Mouse (Mus musculus) midbrain, embryonic 15.5 days (tissue): ENCODE data around the gene Treml4. TPM values are rescaled to one million over a fixed set of nuclear protein-coding genes. Genes with fewer than 3 reads are reported as not detected.

ENCODE experiments used
- ATAC-seq: fragments of 200-750 bp; cut with Nextera tagmentation; replicated peaks from 2 replicates; pipeline ENCODE4 v1.8.0; 2017; ENCODE audit warnings: moderate TSS enrichment
- H3K27ac ChIP-seq: fragments of 300-500 bp; sonication (generic); 2 replicates; pipeline ENCODE4 v1.5.1; 2015; ENCODE audit warnings: mild to moderate bottlenecking, inconsistent platforms
- H3K27me3 ChIP-seq: fragments of 300-500 bp; sonication (generic); replicated peaks from 2 replicates; pipeline ENCODE4 v1.6.1; 2015; ENCODE audit warnings: inconsistent platforms
- H3K36me3 ChIP-seq: fragments of 300-500 bp; sonication (generic); replicated peaks from 2 replicates; pipeline ENCODE4 v1.6.1; 2015; ENCODE audit warnings: inconsistent platforms
- H3K4me1 ChIP-seq: fragments of 300-500 bp; sonication (generic); 2 replicates; pipeline ENCODE4 v1.6.1; 2015; ENCODE audit warnings: inconsistent platforms
- H3K4me2 ChIP-seq: fragments of 300-500 bp; sonication (generic); 2 replicates; pipeline ENCODE4 v1.6.1; 2015; ENCODE audit warnings: inconsistent platforms, mild to moderate bottlenecking, moderate library complexity
- H3K4me3 ChIP-seq: fragments of 300-500 bp; sonication (generic); 2 replicates; pipeline ENCODE4 v1.5.1; 2015; ENCODE audit warnings: mild to moderate bottlenecking, inconsistent platforms
- H3K9ac ChIP-seq: fragments of 300-500 bp; sonication (generic); 2 replicates; pipeline ENCODE4 v1.6.1; 2015; ENCODE audit warnings: mild to moderate bottlenecking, inconsistent platforms
- H3K9me3 ChIP-seq: fragments of 300-500 bp; sonication (generic); 2 replicates; pipeline ENCODE4 v1.6.1; 2016; ENCODE audit warnings: inconsistent platforms
- WGBS: fragments of 180-500 bp; shearing (Covaris S2); methylation state at CpG from one replicate; pipeline ENCODE4 v1.1.7; 2015; ENCODE audit warnings: mixed read lengths; 5-methylcytosine and 5-hydroxymethylcytosine counted together
- polyA plus RNA-seq: library from polyadenylated mRNA; unstranded; fragments of >200 nt; fragmentation: Nextera tagmentation; extraction: Ambion mirVana; gene quantifications from 2 replicates; pipeline ENCODE4 v1.2.1, GENCODE M21; 2015

The Treml4 gene
- polyA plus RNA-seq, result not detected in 2 replicates

DNA sequence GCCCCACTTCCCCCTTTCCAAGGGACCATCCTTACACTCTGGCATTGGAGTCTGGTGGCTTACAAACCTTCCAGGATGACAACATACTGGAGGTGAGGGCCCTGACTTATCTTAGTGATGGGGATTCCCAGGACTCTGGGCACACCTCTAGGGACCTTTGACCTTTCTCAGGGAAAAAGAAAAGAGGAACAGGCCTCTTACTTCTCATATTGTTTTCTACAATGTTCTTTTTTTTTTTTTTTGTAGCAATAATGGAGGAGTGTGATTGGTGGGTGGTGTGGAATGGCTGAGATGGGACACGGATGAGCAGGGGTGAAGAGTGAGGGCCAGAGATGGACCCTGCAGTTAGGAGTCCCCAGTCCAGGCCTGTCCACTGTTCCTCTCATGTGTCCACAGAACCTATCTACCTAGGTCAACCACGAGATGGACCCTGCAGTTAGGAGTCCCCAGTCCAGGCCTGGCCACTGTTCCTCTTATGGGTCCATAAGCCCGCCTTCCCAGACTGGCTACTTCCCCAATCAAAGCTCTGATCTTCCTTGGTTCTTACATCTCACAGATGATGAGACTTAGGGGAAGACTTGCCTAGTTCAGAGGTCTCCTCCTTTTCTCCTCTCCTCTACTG is at the start of gene Treml4:
Gene Treml4 (plus strand): TSS at position 555 of the 622 bp plus-strand sequence.
- Histone ChIP-seq H3K9me3 (no peaks in the 10 kb centered on the region), H3K4me3 (no peak within 1 kb of the TSS), H3K4me2 (no peak within 1 kb of the TSS), H3K27me3 (no peaks in the 10 kb centered on the region), H3K36me3 (no peaks in the 10 kb centered on the region), H3K4me1 (no peaks in the 10 kb centered on the region), H3K9ac (no peak within 1 kb of the TSS), H3K27ac (no peak within 1 kb of the TSS)
- 87% methylated on average over 3 of the region's 3 CpGs for WGBS
- ATAC-seq, result no peak

DNA sequence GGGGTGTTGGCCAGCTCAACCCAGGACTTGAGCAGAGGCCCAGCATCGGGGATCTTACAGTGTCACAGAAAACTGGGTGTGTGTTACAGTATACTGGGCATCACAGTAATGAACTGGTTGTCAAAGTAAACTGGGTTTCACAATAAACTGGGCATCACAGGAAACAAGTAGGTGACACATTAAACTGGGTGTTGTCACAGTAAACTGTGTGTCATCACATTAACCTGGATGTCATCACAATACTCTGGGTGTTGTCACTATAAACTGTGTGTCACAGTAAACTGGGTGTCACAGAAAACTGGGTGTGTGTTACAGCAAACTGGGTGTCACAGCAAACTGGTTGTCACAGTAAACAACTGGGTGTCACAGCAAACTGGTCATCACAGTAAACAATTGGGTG is 48.7 kb upstream of the Treml4 start:
- H3K4me1 ChIP-seq, result no peaks in the 10 kb centered on the region
- ATAC-seq, result no peak
- 95% methylated on average over 1 of the region's 1 CpGs for WGBS
- no peaks in the 10 kb centered on the region for H3K9me3 ChIP-seq
- no peak overlapping the region for H3K4me3 ChIP-seq
- no peak overlapping the region for H3K9ac ChIP-seq
- H3K4me2 ChIP-seq, result no peak overlapping the region
- no peak overlapping the region for H3K27ac ChIP-seq
- no peaks in the 10 kb centered on the region for H3K36me3 ChIP-seq
- H3K27me3 ChIP-seq, result no peaks in the 10 kb centered on the region

DNA sequence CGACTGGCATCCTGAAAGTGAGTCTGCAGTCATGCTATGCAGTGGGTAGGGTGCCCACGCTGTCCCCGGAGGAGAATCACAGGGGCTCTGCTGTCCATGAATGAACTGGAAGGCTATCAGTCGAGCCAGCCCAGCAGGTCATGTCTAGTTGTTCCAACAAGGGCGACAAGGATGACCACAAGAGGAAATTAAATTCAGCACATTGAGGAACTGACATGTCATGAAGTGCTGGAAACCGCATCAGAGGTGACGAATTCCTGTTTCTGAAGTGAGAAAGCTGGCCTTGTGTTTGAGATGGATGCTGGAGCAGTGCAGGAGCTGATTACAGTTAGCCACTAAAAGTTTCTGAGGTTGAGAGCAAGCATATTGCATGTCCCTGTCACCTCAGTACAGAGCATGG is 33.4 kb upstream of the Treml4 start:
- H3K9ac ChIP-seq, result no peak overlapping the region
- WGBS, result 87% methylated on average over 7 of the region's 7 CpGs
- no peaks in the 10 kb centered on the region for H3K27me3 ChIP-seq
- no peak overlapping the region for H3K4me2 ChIP-seq
- no peak overlapping the region for H3K4me3 ChIP-seq
- no peaks in the 10 kb centered on the region for H3K36me3 ChIP-seq
- no peak overlapping the region for H3K27ac ChIP-seq
- H3K4me1 ChIP-seq, result no peaks in the 10 kb centered on the region
- no peaks in the 10 kb centered on the region for H3K9me3 ChIP-seq
- no peak for ATAC-seq

DNA sequence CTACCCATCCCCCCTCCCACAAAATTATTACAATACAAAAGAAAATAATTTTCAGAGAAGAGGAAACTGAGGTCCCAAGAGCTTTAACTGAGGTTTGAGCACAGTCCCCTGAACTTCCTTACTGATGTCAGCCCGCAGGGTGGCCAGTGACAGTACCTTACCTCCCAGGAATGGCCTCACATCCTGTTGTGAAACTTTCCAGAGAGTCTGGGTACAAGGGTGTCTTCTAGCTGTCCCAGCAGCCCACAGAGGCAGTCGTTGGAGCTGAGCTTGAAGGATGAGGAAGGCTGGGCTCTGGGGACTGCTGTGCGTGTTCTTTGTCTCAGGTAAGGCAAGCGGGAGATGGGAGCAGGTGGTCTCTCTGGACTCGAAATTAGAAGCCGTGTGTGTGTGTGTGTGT is 31.6 kb upstream of the Treml4 start, which contains the start of gene Trem1:
Gene Trem1 (plus strand): TSS at position 251 of the 400 bp plus-strand sequence.
- Histone ChIP-seq H3K4me1 (no peaks in the 10 kb centered on the region), H3K36me3 (no peaks in the 10 kb centered on the region), H3K9me3 (no peaks in the 10 kb centered on the region), H3K9ac (no peak within 1 kb of the TSS), H3K4me3 (no peak within 1 kb of the TSS), H3K27me3 (no peaks in the 10 kb centered on the region), H3K4me2 (no peak within 1 kb of the TSS), H3K27ac (no peak within 1 kb of the TSS)
- ATAC-seq, result no peak
- WGBS, result 83% methylated on average over 6 of the region's 6 CpGs

DNA sequence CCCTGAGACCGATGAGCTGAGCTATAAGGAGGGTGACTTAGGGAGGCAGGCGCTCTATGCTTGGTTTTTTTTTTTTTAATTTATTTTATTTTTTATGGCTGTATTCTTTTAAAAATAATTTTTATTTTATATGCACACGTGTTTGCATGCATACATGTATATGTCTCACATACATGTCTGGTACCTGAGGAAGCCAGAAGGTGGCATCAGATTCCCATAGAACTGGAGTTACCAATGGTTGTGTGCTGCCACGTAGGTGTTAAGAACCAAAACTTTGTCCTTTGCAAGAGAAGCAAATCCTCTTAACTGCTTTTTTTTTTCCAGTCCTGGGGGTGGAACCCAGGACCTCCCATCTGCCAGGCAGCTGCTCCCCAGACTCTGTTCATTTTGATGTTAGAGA is 30.3 kb upstream of the Treml4 start:
- WGBS, result 83% methylated on average over 4 of the region's 4 CpGs
- H3K4me2 ChIP-seq, result no peak overlapping the region
- H3K27me3 ChIP-seq, result no peaks in the 10 kb centered on the region
- no peak overlapping the region for H3K9ac ChIP-seq
- no peaks in the 10 kb centered on the region for H3K4me1 ChIP-seq
- no peaks in the 10 kb centered on the region for H3K36me3 ChIP-seq
- no peaks in the 10 kb centered on the region for H3K9me3 ChIP-seq
- ATAC-seq, result no peak
- no peak overlapping the region for H3K4me3 ChIP-seq
- H3K27ac ChIP-seq, result no peak overlapping the region

GRCm38 (mm10) chr17:48234550-48234949 is 29.5 kb upstream of the Treml4 start:
- Histone ChIP-seq H3K36me3 (no peaks in the 10 kb centered on the region), H3K27me3 (no peaks in the 10 kb centered on the region), H3K4me3 (no peak overlapping the region), H3K27ac (no peak overlapping the region), H3K4me2 (no peak overlapping the region), H3K9ac (no peak overlapping the region), H3K9me3 (no peaks in the 10 kb centered on the region), H3K4me1 (no peaks in the 10 kb centered on the region)
- no peak for ATAC-seq
- WGBS, result 78% methylated on average over 5 of the region's 5 CpGs

- no peaks in the 10 kb centered on the region for H3K4me1 ChIP-seq
- 58% methylated on average over 4 of the region's 4 CpGs for WGBS
- no peak overlapping the region for H3K27ac ChIP-seq
- no peaks in the 10 kb centered on the region for H3K9me3 ChIP-seq
- no peak overlapping the region for H3K4me3 ChIP-seq
- H3K9ac ChIP-seq, result no peak overlapping the region
- ATAC-seq, result no peak
- no peak overlapping the region for H3K4me2 ChIP-seq
- no peaks in the 10 kb centered on the region for H3K36me3 ChIP-seq
- no peaks in the 10 kb centered on the region for H3K27me3 ChIP-seq
Observed at GRCm38 (mm10) chr17:48235773-48236370, 28.2 kb upstream of the Treml4 start.

GRCm38 (mm10) chr17:48237621-48238020 is 26.5 kb upstream of the Treml4 start:
- 89% methylated on average over 8 of the region's 8 CpGs for WGBS
- no peaks in the 10 kb centered on the region for H3K9me3 ChIP-seq
- no peaks in the 10 kb centered on the region for H3K36me3 ChIP-seq
- ATAC-seq, result no peak
- H3K9ac ChIP-seq, result no peak overlapping the region
- H3K4me2 ChIP-seq, result no peak overlapping the region
- H3K27ac ChIP-seq, result no peak overlapping the region
- H3K4me3 ChIP-seq, result no peak overlapping the region
- no peaks in the 10 kb centered on the region for H3K27me3 ChIP-seq
- no peaks in the 10 kb centered on the region for H3K4me1 ChIP-seq

DNA sequence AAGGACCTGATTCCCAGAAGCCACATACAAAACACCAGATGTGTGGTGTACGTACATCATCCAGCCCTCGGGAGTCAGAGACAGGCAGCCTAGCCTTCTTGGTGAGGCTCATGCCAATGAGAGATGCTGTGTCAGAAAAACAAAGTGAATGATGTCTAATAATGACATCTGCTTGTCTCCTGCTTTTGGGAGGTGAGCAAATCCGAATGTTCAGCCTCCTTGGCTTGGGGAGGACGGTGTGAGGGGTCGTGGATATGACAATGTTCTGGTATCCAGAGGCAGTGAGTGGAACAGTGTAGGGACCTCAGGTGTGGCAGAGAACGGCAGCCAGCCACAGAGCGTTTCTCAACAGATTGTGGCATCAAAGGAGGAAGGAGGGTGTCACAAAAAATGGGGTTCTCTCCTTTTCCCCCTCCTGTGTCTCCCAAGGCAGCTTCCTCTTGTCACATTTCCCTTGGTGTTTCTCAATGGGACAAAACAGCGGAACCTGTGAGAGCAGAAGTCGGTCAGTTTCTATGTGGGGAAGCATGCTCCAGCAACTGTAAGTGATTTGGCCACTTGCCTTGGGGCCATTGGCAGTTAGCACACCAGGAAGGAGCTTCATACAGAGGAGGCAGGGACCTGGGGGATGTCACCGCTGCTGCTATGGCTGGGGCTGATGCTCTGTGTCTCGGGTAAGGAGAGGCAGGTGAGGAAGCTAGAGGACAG is 16.7 kb upstream of the Treml4 start, which contains the start of gene Trem3:
Gene Trem3 (plus strand): TSS at position 557 of the 708 bp plus-strand sequence.
- no peak within 1 kb of the TSS for H3K27ac ChIP-seq
- no peaks in the 10 kb centered on the region for H3K4me1 ChIP-seq
- no peaks in the 10 kb centered on the region for H3K36me3 ChIP-seq
- H3K27me3 ChIP-seq, result no peaks in the 10 kb centered on the region
- H3K4me2 ChIP-seq, result no peak within 1 kb of the TSS
- WGBS, result 84% methylated on average over 11 of the region's 11 CpGs
- no peak for ATAC-seq
- H3K9me3 ChIP-seq, result no peaks in the 10 kb centered on the region
- no peak within 1 kb of the TSS for H3K4me3 ChIP-seq
- H3K9ac ChIP-seq, result no peak within 1 kb of the TSS

DNA sequence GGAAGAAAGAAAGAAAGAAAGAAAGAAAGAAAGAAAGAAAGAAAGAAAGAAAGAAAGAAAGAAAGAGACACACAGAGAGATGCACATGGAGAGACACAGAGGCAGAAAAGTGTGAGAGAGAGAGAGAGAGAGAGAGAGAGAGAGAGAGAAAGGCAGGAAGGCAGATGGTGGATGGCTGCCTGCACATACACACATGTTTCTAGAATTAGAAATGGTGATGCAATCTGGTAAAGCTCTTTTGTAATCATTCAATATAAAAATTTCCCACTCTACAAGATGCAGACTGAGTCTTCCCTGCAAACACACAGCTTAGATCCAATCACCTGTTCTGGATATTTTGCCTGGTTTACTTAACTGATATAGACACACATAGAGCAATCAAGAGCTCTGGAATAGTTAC is 15.1 kb upstream of the Treml4 start:
- Histone ChIP-seq H3K4me3 (no peak overlapping the region), H3K9ac (no peak overlapping the region), H3K36me3 (no peaks in the 10 kb centered on the region), H3K9me3 (no peaks in the 10 kb centered on the region), H3K27me3 (no peaks in the 10 kb centered on the region), H3K4me2 (no peak overlapping the region), H3K4me1 (no peaks in the 10 kb centered on the region), H3K27ac (no peak overlapping the region)
- no peak for ATAC-seq

GRCm38 (mm10) chr17:48249501-48249900 is 14.6 kb upstream of the Treml4 start:
- no peak overlapping the region for H3K4me2 ChIP-seq
- H3K4me1 ChIP-seq, result no peaks in the 10 kb centered on the region
- 81% methylated on average over 11 of the region's 11 CpGs for WGBS
- ATAC-seq, result no peak
- no peaks in the 10 kb centered on the region for H3K27me3 ChIP-seq
- H3K27ac ChIP-seq, result no peak overlapping the region
- no peaks in the 10 kb centered on the region for H3K9me3 ChIP-seq
- H3K36me3 ChIP-seq, result no peaks in the 10 kb centered on the region
- no peak overlapping the region for H3K4me3 ChIP-seq
- H3K9ac ChIP-seq, result no peak overlapping the region

- 93% methylated on average over 7 of the region's 7 CpGs for WGBS
- ATAC-seq, result no peak
- no peak overlapping the region for H3K9ac ChIP-seq
- H3K36me3 ChIP-seq, result no peaks in the 10 kb centered on the region
- H3K9me3 ChIP-seq, result no peaks in the 10 kb centered on the region
- no peaks in the 10 kb centered on the region for H3K4me1 ChIP-seq
- H3K27ac ChIP-seq, result no peak overlapping the region
- no peak overlapping the region for H3K4me3 ChIP-seq
- no peaks in the 10 kb centered on the region for H3K27me3 ChIP-seq
- no peak overlapping the region for H3K4me2 ChIP-seq
Observed at GRCm38 (mm10) chr17:48250631-48251030, 13.5 kb upstream of the Treml4 start.

DNA sequence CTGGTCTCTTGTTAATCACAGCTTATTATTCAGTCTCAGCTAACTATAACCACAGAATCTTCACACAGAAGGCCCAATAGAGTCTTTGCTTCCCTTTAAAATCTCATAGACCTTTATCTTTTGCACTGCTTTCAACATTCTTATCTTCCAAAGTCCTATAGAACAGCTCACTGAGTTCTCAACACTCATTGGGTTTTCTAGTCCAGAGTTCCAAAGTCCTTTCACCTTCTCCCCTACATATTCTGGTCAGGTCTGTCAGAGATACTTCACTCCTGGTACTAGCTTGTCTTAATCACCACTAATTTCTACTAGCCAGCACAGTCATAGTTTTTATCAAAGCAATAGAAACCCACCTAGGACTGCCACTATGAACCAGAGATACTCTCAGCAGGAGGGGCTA is 7.5 kb upstream of the Treml4 start:
- Histone ChIP-seq H3K9ac (no peak overlapping the region), H3K27ac (no peak overlapping the region), H3K9me3 (no peaks in the 10 kb centered on the region), H3K4me1 (no peaks in the 10 kb centered on the region), H3K4me3 (no peak overlapping the region), H3K4me2 (no peak overlapping the region), H3K27me3 (no peaks in the 10 kb centered on the region), H3K36me3 (no peaks in the 10 kb centered on the region)
- no peak for ATAC-seq
